Mouse (Mus musculus): ENCODE results near the gene 4933406M09Rik.

Gene 4933406M09Rik

DNA sequence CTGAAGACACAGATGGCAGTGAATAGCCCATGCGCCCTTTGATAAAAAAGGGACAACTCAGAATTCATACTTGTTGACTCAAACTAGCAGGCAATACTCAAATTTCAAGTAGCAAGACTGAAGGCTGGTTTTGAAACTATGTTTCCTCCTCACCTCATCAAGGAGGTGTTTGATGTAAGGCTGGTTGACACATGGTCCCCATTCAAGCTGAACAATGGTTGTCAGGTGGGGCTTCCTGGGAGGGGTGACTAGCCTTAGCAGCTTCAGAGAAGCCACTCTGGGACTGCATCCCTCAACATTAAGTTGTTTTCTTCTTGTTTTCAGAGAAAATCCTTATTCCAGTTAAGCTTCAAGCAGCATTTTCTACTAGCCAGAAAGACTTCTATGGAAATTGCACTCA, at the start of gene 4933406M09Rik:
4933406M09Rik (plus strand) TSS at position 275 of the 400 bp plus-strand sequence.
- DNase-seq = no peak

GRCm38 (mm10) chr1:134336958-134337710, 48.6 kb upstream of the 4933406M09Rik start:
- peak; percentile 7 for DNase-seq

- no peak for DNase-seq
These were observed 46.6 kb upstream of the 4933406M09Rik start for GRCm38 (mm10) chr1:134339162-134339561.

DNA sequence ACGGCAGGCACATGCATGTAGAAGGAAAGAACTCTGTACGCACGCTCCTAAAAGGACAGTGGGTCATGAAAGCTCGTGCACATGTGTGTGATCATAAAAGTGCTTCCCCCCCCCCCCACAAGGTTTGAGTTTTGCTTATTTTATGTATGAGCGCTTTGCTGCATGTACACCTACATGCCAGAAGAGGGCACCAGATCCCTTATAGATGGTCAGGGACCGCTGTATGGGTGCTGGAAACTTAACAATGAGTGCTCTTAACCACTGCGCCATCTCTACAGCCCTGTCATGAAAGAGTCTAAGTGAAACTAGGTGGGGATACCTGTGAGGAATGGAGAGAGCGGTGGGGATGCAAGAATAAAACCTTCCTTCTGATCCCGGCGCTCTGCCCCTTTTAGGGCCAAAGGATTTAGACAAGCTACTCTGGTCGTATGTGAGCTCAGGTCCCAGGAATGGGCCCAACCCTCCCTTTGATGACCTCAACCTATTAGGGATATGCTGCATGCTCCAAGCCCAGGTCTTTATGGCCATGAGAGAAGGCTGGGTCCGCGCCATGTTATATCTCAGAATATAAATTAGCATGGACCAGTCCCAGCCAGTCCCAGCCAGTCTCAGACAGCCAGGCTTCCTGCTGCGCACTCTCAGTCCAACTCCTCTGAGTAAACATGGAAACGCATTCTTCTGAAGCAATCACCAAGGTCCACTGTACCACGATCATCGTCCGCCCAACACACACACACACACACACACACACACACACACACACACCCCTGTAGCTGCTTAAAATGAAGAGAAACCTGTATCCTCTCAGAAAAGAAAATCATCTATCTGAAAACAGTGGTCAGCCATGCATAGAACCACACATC, 45.8 kb upstream of the 4933406M09Rik start:
- no peak for DNase-seq

GRCm38 (mm10) chr1:134341641-134342277, 44.0 kb upstream of the 4933406M09Rik start:
- no peak for DNase-seq

GRCm38 (mm10) chr1:134342278-134342664, 43.5 kb upstream of the 4933406M09Rik start:
- no peak for DNase-seq

- no peak for DNase-seq
These were observed 42.9 kb upstream of the 4933406M09Rik start for GRCm38 (mm10) chr1:134342781-134343310.

DNA sequence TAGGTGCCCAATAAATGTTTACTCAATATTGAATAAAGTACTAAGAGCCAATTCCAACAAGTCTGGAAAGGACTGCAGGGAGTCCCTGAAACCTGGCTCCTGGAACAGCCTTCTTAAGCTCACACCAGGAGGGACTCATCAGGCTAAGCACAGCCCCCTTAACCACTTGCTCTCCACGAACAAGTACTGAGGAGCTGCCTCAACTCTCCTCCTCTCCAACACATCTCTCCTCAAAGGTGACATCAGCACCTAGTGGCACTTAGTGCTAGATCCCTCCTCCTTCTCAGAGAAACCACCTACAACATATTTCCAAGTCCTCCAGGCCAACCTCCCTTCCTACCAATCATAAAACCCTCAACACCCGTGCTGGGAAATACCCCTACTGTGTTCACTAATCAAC, 42.2 kb upstream of the 4933406M09Rik start:
- no peak for DNase-seq

GRCm38 (mm10) chr1:134344005-134344950, 41.5 kb upstream of the 4933406M09Rik start:
- peak; percentile 72 for DNase-seq

DNA sequence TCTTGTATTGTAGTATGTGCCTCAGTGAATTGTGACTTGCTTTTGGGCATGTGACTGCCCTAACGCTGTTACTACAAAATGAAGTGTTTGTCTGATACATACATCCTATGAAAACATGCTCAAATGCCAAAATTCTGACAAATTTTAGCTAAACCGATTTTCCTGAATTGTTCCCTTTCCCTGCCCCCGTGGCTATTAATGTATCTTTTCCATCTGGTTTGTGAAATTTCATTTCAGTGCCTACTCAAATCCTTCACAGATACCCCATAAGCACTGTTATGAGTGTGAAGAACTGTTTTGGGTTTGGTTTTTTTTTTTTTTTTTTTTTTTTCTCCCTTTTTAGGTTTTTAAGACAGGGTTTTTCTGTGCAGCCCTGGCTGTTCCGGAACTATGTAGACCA, 40.7 kb upstream of the 4933406M09Rik start:
- no peak for DNase-seq

DNA sequence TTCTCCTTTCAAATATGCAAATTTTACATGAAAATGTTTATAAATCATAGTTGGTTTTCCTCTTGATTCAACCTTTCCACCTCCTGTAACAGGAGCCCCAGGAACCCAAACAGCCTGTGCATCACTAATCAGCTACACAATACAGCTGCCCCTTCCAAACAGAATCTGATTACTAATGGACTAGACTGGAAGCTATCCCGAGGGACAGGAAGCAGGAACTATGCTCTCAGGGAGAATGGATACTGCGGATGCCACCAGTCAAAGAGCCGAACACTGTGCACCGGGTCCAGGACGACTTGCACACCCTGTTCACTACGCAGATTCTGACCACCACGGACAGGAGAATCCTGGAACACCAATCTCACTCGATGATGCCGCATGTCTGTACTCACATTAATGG, 37.9 kb upstream of the 4933406M09Rik start:
- no peak for DNase-seq

GRCm38 (mm10) chr1:134353326-134353725, 32.4 kb upstream of the 4933406M09Rik start:
- no peak for DNase-seq

DNA sequence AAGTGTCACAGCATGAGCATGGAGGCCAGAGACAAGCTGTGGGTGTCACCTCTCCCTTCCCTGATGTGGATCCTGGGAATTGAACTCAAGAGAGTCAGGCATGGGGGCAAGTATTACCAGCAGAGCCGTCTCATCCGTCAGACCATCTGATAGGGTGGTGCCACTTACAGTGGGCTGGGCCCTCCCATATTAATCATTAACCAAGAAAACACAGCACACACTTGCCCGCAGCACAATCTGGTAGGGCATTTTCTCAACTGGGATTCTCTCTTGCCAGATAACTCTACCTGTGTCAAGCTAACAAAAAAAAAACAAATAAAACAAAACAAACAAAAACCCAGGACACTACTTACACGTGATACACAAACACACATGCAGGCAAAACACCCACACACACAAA, 28.3 kb upstream of the 4933406M09Rik start:
- DNase-seq = no peak

GRCm38 (mm10) chr1:134360656-134361055, 25.1 kb upstream of the 4933406M09Rik start:
- DNase-seq = no peak

GRCm38 (mm10) chr1:134361195-134361856, 24.4 kb upstream of the 4933406M09Rik start:
- DNase-seq = peak; percentile 25

GRCm38 (mm10) chr1:134361857-134362212, 23.9 kb upstream of the 4933406M09Rik start, which contains the start of gene Tmem183a:
Gene Tmem183a, minus strand, starts transcription at chr1:134361979.
- peak; percentile 96 for DNase-seq

DNA sequence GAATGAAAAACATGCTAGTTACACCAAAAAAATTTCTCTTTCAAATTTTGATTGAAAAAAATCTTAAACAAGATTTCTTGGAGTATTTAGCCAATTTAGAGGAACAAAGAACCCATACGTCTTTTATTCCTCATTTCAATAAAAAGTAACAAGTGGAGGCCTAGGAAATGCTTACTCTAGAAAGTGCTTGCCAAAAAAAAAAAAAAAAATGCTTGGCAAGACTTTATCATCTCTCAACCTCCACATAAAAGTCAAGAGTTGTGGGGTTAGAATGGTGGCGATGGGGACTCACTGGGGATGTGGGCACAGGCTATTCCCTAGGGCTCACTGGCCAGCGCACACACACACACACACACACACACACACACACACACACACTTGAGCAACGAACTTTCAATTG, 22.5 kb upstream of the 4933406M09Rik start:
- DNase-seq = no peak

DNA sequence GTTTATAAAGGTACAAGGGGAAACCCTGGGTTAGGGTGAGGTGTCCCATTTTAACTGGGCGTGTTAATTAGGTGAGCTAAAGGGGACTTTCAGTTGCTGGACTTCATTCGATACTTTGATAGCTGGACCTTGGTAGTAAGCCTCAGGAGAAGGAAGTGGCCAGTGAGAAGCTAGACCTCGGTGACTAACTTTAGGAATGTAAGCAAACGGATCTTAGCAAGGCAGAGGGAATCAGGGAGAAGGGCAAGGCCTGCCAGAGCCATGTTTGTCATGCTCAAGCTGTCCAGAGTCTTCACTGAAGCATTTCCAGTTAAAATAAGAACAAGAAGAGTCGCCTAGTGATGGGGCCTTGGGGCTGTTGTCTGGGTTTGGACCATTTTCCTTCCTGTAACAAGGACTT, 20.2 kb upstream of the 4933406M09Rik start:
- no peak for DNase-seq

- peak; percentile 90 for DNase-seq
These were observed 16.9 kb upstream of the 4933406M09Rik start for GRCm38 (mm10) chr1:134368777-134369337.

DNA sequence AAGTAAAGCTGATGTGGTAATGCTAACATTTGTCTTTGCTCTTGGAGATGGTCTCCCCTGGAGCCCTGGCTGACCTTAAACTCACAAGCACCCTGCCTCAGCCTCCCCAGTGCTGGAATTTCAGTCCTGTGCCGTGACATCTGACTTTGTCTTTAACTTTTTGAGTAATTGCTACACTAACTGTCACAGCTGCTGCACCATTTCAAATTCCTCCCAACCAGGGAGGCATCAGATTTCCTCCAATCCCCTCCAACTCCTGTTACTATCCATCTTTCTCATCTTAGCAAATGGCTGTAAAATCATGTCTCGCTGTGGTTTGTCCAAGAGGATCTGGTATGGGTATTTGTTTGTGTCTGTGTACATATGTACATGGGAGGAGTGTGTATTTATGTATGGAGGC, 11.6 kb upstream of the 4933406M09Rik start:
- DNase-seq = no peak

DNA sequence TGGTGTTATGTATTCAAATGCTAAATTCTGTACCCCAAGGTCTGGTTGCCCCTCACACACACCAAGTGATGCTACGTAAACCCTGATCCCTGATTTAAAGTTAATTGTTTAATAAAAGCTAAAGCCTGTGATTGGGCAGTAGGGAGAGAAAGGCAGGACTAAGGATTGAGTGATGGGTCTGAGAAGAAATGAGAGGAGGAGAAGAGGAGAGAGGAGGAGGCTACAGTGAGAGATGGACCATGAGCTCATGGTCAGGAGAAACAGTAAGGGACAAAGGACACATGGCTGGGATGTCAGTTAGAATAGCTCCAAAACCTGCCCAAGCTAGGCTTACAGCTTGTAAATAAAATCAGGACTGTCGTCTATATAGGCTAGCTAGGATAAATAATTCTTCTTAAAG, 4.7 kb upstream of the 4933406M09Rik start:
- DNase-seq = no peak
